Mouse (Mus musculus) heart, postnatal 0 days (tissue): ENCODE data around the gene Vdr. TPM values are rescaled to one million over a fixed set of nuclear protein-coding genes. Genes with fewer than 3 reads are reported as not detected.

Experiments
- ATAC-seq: fragments of 200-750 bp; cut with Nextera tagmentation; 2 replicates; pipeline ENCODE4 v1.8.0; 2017; ENCODE audit warnings: low read depth, moderate number of reproducible peaks, moderate library complexity; ENCODE audit not compliant: insufficient read depth
- DNase-seq: peaks from one replicate; pipeline ENCODE4 v3.0.0-alpha.2; 2016; ENCODE audit warnings: low spot score
- H3K27ac ChIP-seq: fragments of 300-500 bp; sonication (generic); 2 replicates; pipeline ENCODE4 v1.5.1; 2014; ENCODE audit warnings: low read depth, mild to moderate bottlenecking
- H3K27me3 ChIP-seq: fragments of 300-500 bp; sonication (generic); 2 replicates; pipeline ENCODE4 v1.6.1; 2014; ENCODE audit warnings: low read length, mixed read lengths; ENCODE audit not compliant: control insufficient read depth, insufficient read depth
- H3K36me3 ChIP-seq: fragments of 300-500 bp; sonication (generic); replicated peaks from 2 replicates; pipeline ENCODE4 v1.6.1; 2014; ENCODE audit warnings: low read length, mixed read lengths; ENCODE audit not compliant: control insufficient read depth, insufficient read depth
- H3K4me1 ChIP-seq: fragments of 300-500 bp; sonication (generic); 2 replicates; pipeline ENCODE4 v1.6.1; 2014; ENCODE audit warnings: antibody characterized with exemption; ENCODE audit not compliant: control insufficient read depth, insufficient read depth
- H3K4me2 ChIP-seq: fragments of 300-500 bp; sonication (generic); 2 replicates; pipeline ENCODE4 v1.6.1; 2014; ENCODE audit warnings: low read depth, mild to moderate bottlenecking, low read length, moderate library complexity
- H3K4me3 ChIP-seq: fragments of 300-500 bp; sonication (generic); 2 replicates; pipeline ENCODE4 v1.5.1; 2014; ENCODE audit warnings: low read depth, low read length
- H3K9ac ChIP-seq: fragments of 300-500 bp; sonication (generic); replicated peaks from 2 replicates; pipeline ENCODE4 v1.6.1; 2014; ENCODE audit warnings: low read depth, low read length, mixed read lengths
- H3K9me3 ChIP-seq: fragments of 300-500 bp; sonication (generic); replicated peaks from 2 replicates; pipeline ENCODE4 v1.6.1; 2016; ENCODE audit warnings: low read length; ENCODE audit not compliant: control insufficient read depth
- CTCF ChIP-seq: IDR thresholded peaks from 2 replicates; pipeline ENCODE4 v1.5.1; 2016; ENCODE audit warnings: antibody characterized with exemption, control low read depth, low read depth
- EP300 ChIP-seq: IDR thresholded peaks from 2 replicates; pipeline ENCODE4 v1.6.1; 2016; ENCODE audit warnings: antibody characterized with exemption, low read depth
- WGBS: fragments of 180-500 bp; shearing (Covaris S2); extraction: QIAGEN DNeasy Blood & Tissue Kit; methylation state at CpG from one replicate; pipeline ENCODE4 v1.1.7; 2014; 5-methylcytosine and 5-hydroxymethylcytosine counted together
- polyA plus RNA-seq: library from polyadenylated mRNA; unstranded; fragments of >200 nt; fragmentation: Nextera tagmentation; extraction: Ambion mirVana; gene quantifications from 2 replicates; pipeline ENCODE4 v1.2.1, GENCODE M21; 2015
- total RNA-seq: library from RNA; depleted of rRNA; stranded (reverse); fragments of >200 nt; gene quantifications from 2 replicates; pipeline ENCODE4 v1.2.3, GENCODE M21; 2014; ENCODE audit warnings: low replicate concordance

The Vdr gene
- total and polyA plus RNA-seq, 2 experiments from 2014 or later, result 0.15 to 2.6 TPM

DNA sequence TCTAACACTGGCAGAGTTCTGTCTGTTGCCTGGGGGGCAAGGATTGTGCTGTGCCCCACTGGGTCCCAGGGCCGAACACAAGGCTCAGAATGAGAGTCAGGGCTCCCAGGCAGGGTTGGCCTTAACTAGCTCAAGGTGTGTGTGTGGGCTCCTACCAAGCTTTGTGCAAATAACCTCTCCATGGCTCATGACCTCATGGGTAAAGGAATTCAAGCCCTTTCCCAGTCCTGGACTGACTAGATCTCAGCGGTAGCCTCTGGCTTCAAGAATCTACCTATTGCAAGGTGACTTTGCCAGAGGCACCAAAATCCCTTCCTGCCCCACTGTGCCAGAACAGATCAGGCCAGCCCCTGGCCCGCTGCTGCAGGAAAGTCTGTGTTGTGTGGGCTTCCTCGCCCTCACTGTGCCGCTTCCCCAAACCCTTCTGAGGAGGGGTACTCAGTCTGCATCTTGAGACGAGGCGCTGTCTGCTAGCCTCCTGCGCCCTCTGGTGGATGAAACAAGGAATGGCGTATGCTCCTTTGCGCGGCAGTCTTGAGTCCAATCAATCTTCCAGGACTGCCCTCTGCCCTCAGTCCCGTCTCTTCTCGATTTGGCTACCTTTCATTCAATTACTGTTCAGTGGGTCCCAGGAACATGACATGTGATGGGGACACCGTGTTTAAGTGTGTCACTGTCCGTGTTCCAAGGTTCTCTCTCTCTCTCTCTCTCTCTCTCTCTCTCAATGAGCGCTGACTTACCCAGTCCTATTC lies 41.9 kb upstream of the Vdr start:
- no peaks in the 10 kb centered on the region for H3K4me1 ChIP-seq
- DNase-seq (peak; percentile 44), ATAC-seq (0 out of 2 replicates have a peak, but pooled peaks have one; percentile 28)
- no peaks in the 10 kb centered on the region for H3K9me3 ChIP-seq
- no peak overlapping the region for H3K4me2 ChIP-seq
- H3K36me3 ChIP-seq, result no peaks in the 10 kb centered on the region
- 16% methylated on average over 16 of the region's 16 CpGs for WGBS
- H3K4me3 ChIP-seq, result no peak overlapping the region
- peak; percentile 98 for TF ChIP-seq CTCF
- no peak for TF ChIP-seq EP300
- no peak overlapping the region for H3K9ac ChIP-seq
- H3K27me3 ChIP-seq, result peaks cover 19% of the 10 kb centered on the region; the same call in 1 of the 2 replicates
- no peak overlapping the region for H3K27ac ChIP-seq

DNA sequence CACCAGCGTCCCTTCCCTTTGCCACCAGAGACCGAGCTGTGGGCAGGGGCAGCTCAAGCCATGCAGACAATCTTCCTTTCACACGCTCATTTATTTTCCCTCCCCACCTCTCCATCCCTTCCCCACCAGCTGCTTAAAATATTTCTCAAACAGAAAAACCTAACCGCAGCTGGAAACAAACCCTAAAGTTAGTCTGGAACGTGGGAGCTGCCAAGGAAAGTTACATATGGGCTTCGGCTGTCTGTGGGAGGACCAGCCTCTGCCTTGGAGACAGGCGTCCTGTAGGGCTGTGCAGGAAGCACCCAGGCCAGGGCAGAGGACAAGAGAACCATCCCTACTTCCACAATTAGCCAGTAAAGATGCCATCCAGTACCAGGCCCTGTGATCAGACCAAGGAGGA lies 39.8 kb upstream of the Vdr start:
- no peak for DNase-seq

DNA sequence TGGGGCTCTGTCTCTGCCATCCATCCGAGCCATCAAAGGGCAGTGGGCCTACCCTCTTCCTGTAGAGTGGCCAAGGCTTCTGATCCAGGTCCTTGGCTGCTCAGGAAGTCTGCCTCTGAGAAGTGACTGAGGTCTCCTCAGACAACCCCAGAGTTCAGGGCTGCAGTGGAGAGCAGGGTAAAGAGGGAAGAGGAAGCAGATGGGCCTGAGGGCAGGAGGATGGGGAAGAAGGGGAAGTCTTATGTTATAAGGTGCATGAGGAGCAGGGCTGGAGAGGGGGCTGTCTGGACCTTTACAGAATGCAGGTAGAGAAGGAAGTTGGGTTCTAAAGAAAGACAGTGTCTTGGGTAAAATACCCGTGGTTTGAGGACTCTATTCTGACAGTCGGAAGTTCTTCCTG lies 39.3 kb upstream of the Vdr start:
- DNase-seq (no peak), ATAC-seq (no peak)
- Histone ChIP-seq H3K4me2 (no peak overlapping the region), H3K4me3 (no peak overlapping the region), H3K27me3 (peaks cover 19% of the 10 kb centered on the region; the same call in 1 of the 2 replicates), H3K4me1 (no peaks in the 10 kb centered on the region), H3K27ac (no peak overlapping the region), H3K9ac (no peak overlapping the region), H3K9me3 (no peaks in the 10 kb centered on the region), H3K36me3 (no peaks in the 10 kb centered on the region)
- no peak for TF ChIP-seq CTCF
- TF ChIP-seq EP300, result no peak
- 64% methylated on average over 3 of the region's 3 CpGs for WGBS

More for the DNA sequence above, 39.8 kb upstream of the Vdr start:
- ATAC-seq, result no peak
- no peaks in the 10 kb centered on the region for H3K9me3 ChIP-seq
- TF ChIP-seq CTCF (no peak), EP300 (no peak)
- H3K4me1 ChIP-seq, result no peaks in the 10 kb centered on the region
- no peak overlapping the region for H3K4me3 ChIP-seq
- H3K27ac ChIP-seq, result no peak overlapping the region
- H3K4me2 ChIP-seq, result no peak overlapping the region
- 66% methylated on average over 7 of the region's 7 CpGs for WGBS
- no peak overlapping the region for H3K9ac ChIP-seq
- no peaks in the 10 kb centered on the region for H3K36me3 ChIP-seq
- peaks cover 25% of the 10 kb centered on the region; the same call in 1 of the 2 replicates for H3K27me3 ChIP-seq

DNA sequence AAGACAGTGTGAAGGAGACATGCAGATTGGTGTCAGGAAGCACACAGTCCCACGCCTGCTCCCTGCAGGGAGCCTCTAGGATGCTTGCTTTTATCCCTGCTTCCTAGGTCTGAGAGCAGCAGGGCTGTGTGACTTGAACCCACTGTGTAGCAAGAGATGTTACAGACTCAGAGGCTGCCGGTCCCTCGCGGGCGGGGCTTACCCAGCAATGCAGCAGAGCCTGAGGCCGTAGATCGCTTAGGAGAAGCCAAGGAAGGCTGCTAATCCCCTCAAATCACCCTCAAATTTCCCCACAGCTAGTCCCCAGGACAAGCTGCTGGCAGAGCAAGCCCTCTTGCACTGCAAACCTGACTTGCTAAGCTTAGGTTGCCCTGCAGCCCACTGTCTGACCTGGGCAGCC lies 38.3 kb upstream of the Vdr start:
- no peak for DNase-seq
- no peak overlapping the region for H3K4me2 ChIP-seq
- no peak for ATAC-seq
- no peak overlapping the region for H3K9ac ChIP-seq
- TF ChIP-seq EP300 (no peak), CTCF (no peak)
- H3K9me3 ChIP-seq, result no peaks in the 10 kb centered on the region
- no peaks in the 10 kb centered on the region for H3K4me1 ChIP-seq
- no peak overlapping the region for H3K4me3 ChIP-seq
- peaks cover 18% of the 10 kb centered on the region; the same call in 1 of the 2 replicates for H3K27me3 ChIP-seq
- H3K36me3 ChIP-seq, result no peaks in the 10 kb centered on the region
- H3K27ac ChIP-seq, result no peak overlapping the region
- 62% methylated on average over 7 of the region's 7 CpGs for WGBS

DNA sequence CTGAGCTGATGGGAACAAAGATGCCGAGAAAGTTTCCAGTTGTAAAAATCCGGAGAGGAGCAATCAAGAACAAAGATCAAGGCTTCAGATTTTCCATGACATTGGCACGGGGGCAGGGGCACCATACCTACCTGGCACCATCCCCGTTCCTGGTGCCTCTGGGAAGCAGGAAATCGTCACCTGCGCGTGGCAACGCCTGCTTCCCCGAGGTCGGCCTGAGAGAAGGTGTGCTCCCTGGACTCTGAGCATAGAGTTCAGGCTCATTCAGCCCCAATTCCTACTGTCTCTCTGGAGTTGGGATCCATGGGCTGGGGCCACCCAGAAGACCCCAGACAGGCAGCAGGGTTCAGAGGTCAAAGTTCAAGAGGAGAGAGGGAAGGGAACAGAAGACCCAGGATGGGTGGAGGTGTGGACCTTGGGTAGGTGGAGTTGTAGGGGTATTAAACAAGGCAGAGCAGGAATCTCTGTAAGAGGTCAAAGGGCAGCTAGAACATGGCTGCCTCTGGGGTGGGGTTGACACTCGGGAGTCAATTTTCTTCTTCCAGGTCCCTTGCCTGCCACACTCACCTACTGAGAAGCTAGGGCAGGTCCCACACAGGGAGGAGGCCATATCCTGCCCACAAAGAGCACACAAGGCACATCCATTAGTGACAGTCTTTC lies 35.4 kb upstream of the Vdr start:
- Histone ChIP-seq H3K4me3 (no peak overlapping the region), H3K9me3 (no peaks in the 10 kb centered on the region), H3K27me3 (0 out of 2 replicates have a peak, but pooled peaks cover 14% of the 10 kb centered on the region), H3K27ac (no peak overlapping the region), H3K9ac (no peak overlapping the region), H3K4me2 (no peak overlapping the region), H3K4me1 (no peaks in the 10 kb centered on the region), H3K36me3 (no peaks in the 10 kb centered on the region)
- TF ChIP-seq CTCF (no peak), EP300 (no peak)
- WGBS, result 72% methylated on average over 11 of the region's 11 CpGs
- DNase-seq, result no peak
- no peak for ATAC-seq
